Mouse (Mus musculus) liver, embryonic 14.5 days (tissue): ENCODE measurements at regions not wholly inside any gene's neighbourhood (a gene's known extent, or its start where the extent isn't known, plus 50 kb on each side); places are given as distances from the start of the nearest gene placed in this dataset.

Experiments
- CTCF ChIP-seq: IDR thresholded peaks from 2 replicates; pipeline ENCODE4 v1.5.1; 2016; ENCODE audit warnings: antibody characterized with exemption, low read depth, control low read depth
- EP300 ChIP-seq: IDR thresholded peaks from 2 replicates; pipeline ENCODE4 v1.6.1; 2016; ENCODE audit warnings: antibody characterized with exemption, low read depth

- no peak for TF ChIP-seq CTCF
- no peak for TF ChIP-seq EP300
Observed at GRCm38 (mm10) chr3:61423945-61424344, 58.2 kb upstream of the B430305J03Rik start.
